Comparison of ENCODE assay signal across 8 mouse cellular contexts in genomic region chrX:38181608-38182258, GRCm38 (mm10). TPM values are rescaled to one million over a fixed set of nuclear protein-coding genes. Genes with fewer than 3 reads are reported as not detected.
A peak's percentile ranks its signal among the peaks of the same experiment; 100 is the strongest.
DNase-seq lines count a peak whose midpoint lies in the region; ATAC-seq and TF ChIP-seq lines count a peak whose summit lies in the region.

No protein-coding gene starts in this region.

- H3K79me2 ChIP-seq in heart, adult 2 months (replicated peaks; ENCODE audit: control insufficient read depth, insufficient read depth, low read length) = no peaks in the 10 kb centered on the region

- no peaks in the 10 kb centered on the region for H3K4me1 ChIP-seq in heart, adult 2 months (ENCODE audit: control insufficient read depth, insufficient read depth, low read length)

- no peaks in the 10 kb centered on the region for H3K36me3 ChIP-seq in heart, adult 2 months (ENCODE audit: control insufficient read depth, insufficient read depth, low read length)

- peak; percentile 47 for TF ChIP-seq CTCF in heart, adult 2 months (IDR thresholded peaks at IDR 0.05)

- no peak for TF ChIP-seq POLR2A in heart, adult 2 months (IDR thresholded peaks at IDR 0.05; ENCODE audit: insufficient read depth, low read depth, low read length)

- no peak overlapping the region for H3K4me3 ChIP-seq in heart, adult 2 months

- ATAC-seq in frontal cortex, adult (ENCODE audit: low TSS enrichment) = no peak

- peak; percentile 80 for DNase-seq in CD4-positive helper T cell, adult 2 months (ENCODE audit: low read depth, low spot score)
- DNase-seq in Muller cell, postnatal 12 days (ENCODE audit: inconsistent ontology term) = peak; percentile 71
- peak; percentile 34 to 47 for DNase-seq in cerebellum, postnatal 4 days (ENCODE audit: low spot score in 2 of 2)
- DNase-seq in heart, adult 2 months = peak; percentile 47 to 60
- peak; percentile 43 for DNase-seq in kidney, adult 9 months
- peak; percentile 70 for DNase-seq in lung, postnatal 10 days
- DNase-seq in retina, postnatal 1 day = peak; percentile 84

- no peak for TF ChIP-seq EP300 in heart, adult 2 months (IDR thresholded peaks at IDR 0.05; ENCODE audit: insufficient read depth, low read depth, low read length)

- intact Hi-C loops in heart, adult 2 months (cut with DNase I) = no loop called here

- H3K27me3 ChIP-seq in heart, adult 2 months (ENCODE audit: control insufficient read depth, insufficient read depth, low read length) = no peaks in the 10 kb centered on the region

- H3K9ac ChIP-seq in heart, adult 2 months (ENCODE audit: low read depth, low read length) = no peak overlapping the region

- H3K27ac ChIP-seq in heart, adult 2 months = no peak overlapping the region

- 22% methylated on average over 12 of the region's 15 CpGs for WGBS in heart, adult 2 months

RNA-seq across cellular contexts. Expression of gene Zbtb33, which starts 7.9 kb away (rescaled TPM):
- 1 to 10 TPM; 9.5 to 9.9 TPM for total RNA-seq in heart, adult 2 months (2021)
- 2.6 and 5.0 TPM in 2 replicates for polyA plus RNA-seq in heart, adult 2 months (2012; rRNA removed)
